Mouse (Mus musculus): ENCODE results near the gene Col13a1.

- TF ChIP-seq CTCF (IDR thresholded peaks at IDR 0.05; ENCODE audit: low read depth) (no peak), EP300 (IDR thresholded peaks at IDR 0.05; ENCODE audit: low read depth) (no peak)
These were observed 99.5 kb downstream of the Col13a1 start for GRCm38 (mm10) chr10:61879427-61879826.
